Mouse (Mus musculus) left cerebral cortex, postnatal 4 days (tissue): ENCODE data around the gene Zfp217. TPM values are rescaled to one million over a fixed set of nuclear protein-coding genes. Genes with fewer than 3 reads are reported as not detected.
"Not testable (repeated sequence)": the region's sequence is repeated elsewhere in the genome, so short reads cannot be mapped to it uniquely, and the experiment has no call there.

Experiments
- DNase-seq: peaks from one replicate; pipeline ENCODE4 v3.0.0-alpha.2; 2022
- intact Hi-C: fragments of 180-260 bp; cut with DNase I; formaldehyde crosslinking; loops from one replicate; pipeline ENCODE4 v1.15.1; 2025
- total RNA-seq, 2 experiments: library from RNA; stranded (reverse); gene quantifications; 2 replicates each; pipeline ENCODE4 v1.2.3; 2021

Gene Zfp217
- 1 to 10 TPM; 3.8 to 4.0 TPM for total RNA-seq

- intact Hi-C loops = no loop called here
- no peak for DNase-seq
Observed at GRCm38 (mm10) chr2:170147661-170148153, at the start of gene Zfp217. Zfp217 (minus strand) TSS chr2:170148103.

GRCm38 (mm10) chr2:170195542-170196089 is 47.7 kb upstream of the Zfp217 start:
- intact Hi-C loops = no loop called here

DNA sequence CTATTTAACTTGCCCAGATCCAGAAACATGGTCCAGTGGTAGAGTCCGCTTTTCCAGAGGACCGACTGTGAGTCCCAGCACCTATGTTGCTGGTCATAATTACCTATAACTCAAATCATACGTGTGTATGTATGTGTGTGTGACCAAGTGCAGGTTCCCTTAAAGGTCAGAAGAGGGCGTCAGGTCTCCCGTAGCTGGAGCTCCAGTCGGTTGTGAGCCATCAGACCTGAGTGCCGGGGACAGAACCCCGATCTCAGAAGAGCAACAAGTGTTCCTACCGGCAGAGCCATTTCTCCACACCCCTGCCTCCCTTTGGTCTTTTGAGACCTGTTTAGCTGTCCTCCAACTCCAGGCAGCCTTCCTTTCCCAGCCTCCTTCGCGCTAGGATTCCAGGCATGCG is 46.9 kb upstream of the Zfp217 start:
- intact Hi-C loops = no loop called here
- no peak for DNase-seq

More at GRCm38 (mm10) chr2:170195542-170196089, 47.7 kb upstream of the Zfp217 start:
- DNase-seq = no peak

GRCm38 (mm10) chr2:170193850-170194249 is 45.9 kb upstream of the Zfp217 start:
- intact Hi-C loops = no loop called here

DNA sequence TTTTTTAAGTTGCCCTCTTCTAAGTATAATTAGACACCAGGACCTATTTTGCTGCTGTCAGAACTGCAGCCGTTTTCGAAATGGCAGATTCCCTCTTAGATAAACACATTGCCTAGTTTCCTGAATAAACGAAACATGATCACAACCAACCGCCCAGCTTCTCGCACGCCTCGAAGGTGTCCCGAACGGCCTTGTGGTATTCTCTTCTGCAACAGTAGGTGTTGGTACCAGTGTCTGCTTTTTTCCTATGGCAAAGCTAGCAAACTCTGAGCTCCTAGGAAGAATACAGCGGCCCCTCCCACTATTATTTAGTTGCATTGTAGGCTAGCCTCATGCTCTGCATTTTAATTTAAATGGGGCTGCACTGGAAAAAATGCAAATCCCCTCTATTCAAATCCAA is 45.3 kb upstream of the Zfp217 start:
- intact Hi-C loops = no loop called here

More at GRCm38 (mm10) chr2:170193850-170194249, 45.9 kb upstream of the Zfp217 start:
- no peak for DNase-seq

GRCm38 (mm10) chr2:170192731-170193149 is 44.8 kb upstream of the Zfp217 start:
- peak; percentile 72 for DNase-seq
- intact Hi-C loops = no loop called here

More for the DNA sequence above, 45.3 kb upstream of the Zfp217 start:
- DNase-seq = no peak

- intact Hi-C loops = no loop called here
- DNase-seq = no peak
Observed at GRCm38 (mm10) chr2:170188721-170189120, 40.8 kb upstream of the Zfp217 start.

- intact Hi-C loops = no loop called here
- DNase-seq = no peak
Observed at GRCm38 (mm10) chr2:170185137-170185837, 37.4 kb upstream of the Zfp217 start.

DNA sequence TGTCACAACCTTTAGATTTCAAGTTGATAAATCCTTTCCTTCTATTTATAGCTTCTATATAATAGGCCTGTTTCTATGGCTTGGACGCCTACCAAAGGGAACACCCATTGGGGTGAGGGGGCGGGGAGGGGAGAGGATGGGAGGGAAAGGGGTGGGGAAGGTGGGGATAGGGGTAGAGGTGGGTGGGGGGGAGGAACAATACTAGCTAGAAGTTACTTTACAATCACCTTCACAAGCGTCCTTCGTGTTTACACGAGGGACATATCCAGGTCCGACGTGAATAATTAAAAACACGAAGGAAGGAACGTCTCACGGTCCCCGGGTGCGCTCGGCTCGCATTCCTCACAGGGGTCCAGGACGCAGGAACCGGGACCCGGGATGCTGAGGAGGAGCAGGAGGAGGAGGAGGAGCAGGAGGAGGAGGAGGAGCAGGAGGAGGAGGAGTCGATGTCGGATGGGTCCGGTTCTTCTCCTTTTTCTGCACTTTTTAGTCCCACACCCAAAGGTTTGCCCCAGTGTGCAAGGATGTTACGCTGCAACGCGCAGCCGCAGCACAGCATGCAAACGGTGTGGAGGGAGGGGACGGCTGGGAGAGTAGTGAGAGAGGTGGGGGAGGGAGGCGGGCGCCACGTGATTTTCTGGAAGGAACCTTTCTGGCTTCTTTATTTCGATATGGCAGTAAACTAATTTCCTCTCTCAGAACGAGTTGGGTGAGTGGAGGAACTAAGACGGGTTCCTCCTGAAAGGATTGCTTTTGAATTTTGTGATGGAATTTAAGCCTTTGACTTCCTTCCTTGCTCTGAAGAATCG is 36.5 kb upstream of the Zfp217 start:
- intact Hi-C loops = no loop called here
- DNase-seq = peak; percentile 61

- intact Hi-C loops = no loop called here
- DNase-seq = no peak
Observed at GRCm38 (mm10) chr2:170183851-170184174, 35.9 kb upstream of the Zfp217 start.

DNA sequence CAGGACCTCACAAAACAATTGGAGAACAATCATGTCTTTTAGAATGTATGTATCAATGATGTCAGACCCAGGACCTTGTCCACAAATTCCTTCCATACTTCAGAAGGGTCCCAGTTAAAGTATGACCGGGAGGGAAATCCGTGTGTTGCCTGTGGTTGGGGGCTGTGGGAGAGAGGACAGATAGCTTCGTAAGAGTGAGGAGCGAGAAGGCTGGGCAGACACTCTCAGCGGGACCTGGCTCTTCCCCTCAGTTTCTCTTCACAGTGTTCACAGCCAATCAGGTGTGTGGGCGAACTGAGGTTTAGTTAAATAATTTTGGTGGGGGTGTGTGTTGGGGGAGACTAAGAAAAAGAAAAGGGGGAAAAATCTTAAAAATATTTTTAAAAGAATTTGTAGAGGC is 34.0 kb upstream of the Zfp217 start:
- no peak for DNase-seq
- intact Hi-C loops = no loop called here

DNA sequence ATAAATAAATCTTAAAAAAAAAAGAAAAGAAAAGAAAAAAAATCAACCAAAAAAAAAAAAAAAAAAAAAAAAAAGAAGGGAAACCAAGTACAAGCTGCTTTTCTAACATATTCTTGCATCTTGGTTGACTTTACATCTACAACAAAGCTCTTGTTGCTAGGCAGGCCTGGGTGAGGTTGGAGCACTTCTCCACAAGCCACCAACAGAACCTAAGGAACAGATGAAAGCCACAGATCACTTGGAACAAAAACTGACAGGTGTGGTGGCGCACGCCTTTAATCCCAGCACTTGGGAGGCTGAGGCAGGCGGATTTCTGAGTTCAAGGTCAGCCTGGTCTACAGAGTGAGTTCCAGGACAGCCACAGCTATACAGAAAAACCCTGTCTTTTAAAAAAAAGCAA is 32.9 kb upstream of the Zfp217 start:
- intact Hi-C loops = not testable (repeated sequence)

DNA sequence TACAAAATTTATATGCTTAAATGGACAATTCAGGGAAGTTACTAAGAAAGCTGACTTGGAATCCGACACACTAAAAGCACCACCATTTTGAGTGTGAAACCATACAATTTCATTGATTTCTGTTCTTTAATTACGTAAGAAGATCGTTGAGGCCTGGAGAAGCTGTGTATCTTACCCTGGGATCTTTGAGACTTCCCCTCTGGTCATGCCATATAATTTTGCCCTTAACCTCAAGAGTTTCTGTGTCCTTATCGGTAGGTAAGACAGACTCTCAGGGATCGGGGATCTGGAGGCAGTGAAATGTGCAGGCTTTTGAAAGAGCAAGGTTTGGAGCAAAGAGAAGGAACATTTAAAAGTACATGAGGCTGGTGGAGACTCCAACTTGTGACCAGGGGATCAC is 31.4 kb upstream of the Zfp217 start:
- DNase-seq = no peak

More for the DNA sequence above, 32.9 kb upstream of the Zfp217 start:
- not testable (repeated sequence) for DNase-seq

GRCm38 (mm10) chr2:170177323-170177722 is 29.4 kb upstream of the Zfp217 start:
- intact Hi-C loops = no loop called here
- DNase-seq = no peak

More for the DNA sequence above, 31.4 kb upstream of the Zfp217 start:
- intact Hi-C loops = no loop called here

- intact Hi-C loops = no loop called here
- no peak for DNase-seq
Observed at GRCm38 (mm10) chr2:170176284-170176926, 28.5 kb upstream of the Zfp217 start.

GRCm38 (mm10) chr2:170175661-170176150 is 27.8 kb upstream of the Zfp217 start:
- intact Hi-C loops = no loop called here
- DNase-seq = no peak

- intact Hi-C loops = no loop called here
- no peak for DNase-seq
Observed at GRCm38 (mm10) chr2:170175190-170175589, 27.3 kb upstream of the Zfp217 start.

DNA sequence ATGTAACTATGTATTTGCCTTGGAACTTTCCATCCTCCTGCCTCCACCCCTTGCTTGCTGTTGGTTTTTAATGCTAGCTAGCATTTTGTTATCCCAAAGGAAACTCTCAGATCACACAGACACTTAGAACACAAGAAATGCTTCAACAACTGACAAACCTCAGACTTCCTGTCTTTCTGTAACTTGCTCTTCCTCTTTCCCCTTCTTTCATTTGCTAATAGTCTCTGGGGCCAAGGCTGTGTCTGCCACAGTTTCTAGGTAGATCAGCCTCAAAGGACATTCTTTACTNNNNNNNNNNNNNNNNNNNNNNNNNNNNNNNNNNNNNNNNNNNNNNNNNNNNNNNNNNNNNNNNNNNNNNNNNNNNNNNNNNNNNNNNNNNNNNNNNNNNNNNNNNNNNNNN is 21.2 kb upstream of the Zfp217 start:
- no peak for DNase-seq
- intact Hi-C loops = no loop called here

GRCm38 (mm10) chr2:170165649-170166048 is 17.7 kb upstream of the Zfp217 start:
- DNase-seq = no peak
- intact Hi-C loops = no loop called here

- intact Hi-C loops = no loop called here
- DNase-seq = no peak
Observed at GRCm38 (mm10) chr2:170163671-170164462, 16.0 kb upstream of the Zfp217 start.
